Mouse (Mus musculus): ENCODE measurements at regions not wholly inside any gene's neighbourhood (a gene's known extent, or its start where the extent isn't known, plus 50 kb on each side); places are given as distances from the start of the nearest gene placed in this dataset.

DNA sequence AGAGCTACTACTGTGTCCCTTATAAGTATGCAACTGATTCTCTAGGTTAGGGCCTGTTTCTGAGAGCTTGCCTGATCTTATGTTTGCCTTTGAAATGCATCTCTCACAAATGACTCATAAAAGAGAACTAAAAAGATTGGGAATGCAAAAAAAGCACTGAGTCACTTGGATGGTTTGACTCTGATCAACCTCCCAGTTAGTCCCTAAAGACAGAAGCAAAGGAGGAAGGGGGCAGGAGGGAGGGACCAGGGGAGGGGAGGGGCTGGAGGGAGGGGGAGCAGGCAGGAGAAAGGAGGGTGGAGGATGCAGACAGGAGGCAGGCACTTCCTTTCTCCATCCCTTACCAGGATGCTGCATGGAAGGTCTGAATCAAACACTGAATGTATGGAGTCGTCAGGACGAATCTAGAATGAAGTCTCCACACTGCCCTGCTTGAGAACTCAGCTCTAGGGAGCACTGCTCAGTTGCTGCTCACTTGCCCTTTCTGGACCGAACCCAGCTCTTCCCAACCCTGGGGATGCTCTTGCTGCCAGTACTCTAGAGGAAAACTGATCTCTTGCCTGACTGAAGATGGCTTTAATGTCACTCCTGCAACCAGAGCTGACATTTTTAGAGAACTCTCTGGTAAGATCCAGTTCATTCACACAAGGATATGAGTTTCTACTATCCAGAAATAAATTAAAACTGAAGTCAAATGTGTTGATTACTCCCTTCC, 201.7 kb downstream of the Hlx start:
- Histone ChIP-seq H3K27me3 (replicated peaks; ENCODE audit: control insufficient read depth, insufficient read depth, low read length) (no peaks in the 10 kb centered on the region), H3K4me2 (ENCODE audit: low read length) (no peak overlapping the region), H3K9ac (replicated peaks; ENCODE audit: low read depth, low read length) (no peak overlapping the region), H3K36me3 (ENCODE audit: control insufficient read depth, insufficient read depth) (no peaks in the 10 kb centered on the region), H3K4me1 (replicated peaks; ENCODE audit: control insufficient read depth, insufficient read depth, low read length) (no peaks in the 10 kb centered on the region), H3K4me3 (replicated peaks; ENCODE audit: low read length) (no peak overlapping the region), H3K9me3 (ENCODE audit: control insufficient read depth, low read length) (no peaks in the 10 kb centered on the region), H3K27ac (ENCODE audit: low read length) (no peak overlapping the region)
- 56% methylated on average over 3 of the region's 3 CpGs for WGBS
- ATAC-seq = no peak

DNA sequence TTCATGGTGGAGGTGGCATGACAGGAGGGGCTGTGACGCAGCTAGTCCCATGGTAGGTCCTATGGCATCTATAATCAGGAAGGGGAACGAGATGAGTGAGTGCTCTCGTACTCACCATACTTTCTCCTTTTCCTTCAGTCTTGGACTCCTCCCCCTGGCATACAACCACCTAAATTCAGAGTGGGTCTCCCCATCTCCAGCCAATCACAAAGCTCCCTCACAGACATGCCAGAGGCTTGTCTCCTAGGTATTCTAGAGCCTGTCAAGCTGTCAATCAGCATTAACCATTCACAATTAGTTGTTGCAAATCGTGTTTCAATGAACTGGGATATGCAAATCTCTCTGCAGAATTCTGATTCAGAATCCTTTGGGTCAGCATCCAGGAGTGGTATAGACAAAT, 206.7 kb downstream of the Hlx start:
- Histone ChIP-seq H3K36me3 (ENCODE audit: control insufficient read depth, insufficient read depth) (no peaks in the 10 kb centered on the region), H3K4me1 (replicated peaks; ENCODE audit: control insufficient read depth, insufficient read depth, low read length) (no peaks in the 10 kb centered on the region), H3K4me2 (ENCODE audit: low read length) (no peak overlapping the region), H3K27ac (ENCODE audit: low read length) (no peak overlapping the region), H3K9ac (replicated peaks; ENCODE audit: low read depth, low read length) (no peak overlapping the region), H3K27me3 (replicated peaks; ENCODE audit: control insufficient read depth, insufficient read depth, low read length) (no peaks in the 10 kb centered on the region), H3K4me3 (replicated peaks; ENCODE audit: low read length) (no peak overlapping the region), H3K9me3 (ENCODE audit: control insufficient read depth, low read length) (no peaks in the 10 kb centered on the region)
- 39% methylated on average over 4 of the region's 4 CpGs for WGBS
- ATAC-seq = no peak

DNA sequence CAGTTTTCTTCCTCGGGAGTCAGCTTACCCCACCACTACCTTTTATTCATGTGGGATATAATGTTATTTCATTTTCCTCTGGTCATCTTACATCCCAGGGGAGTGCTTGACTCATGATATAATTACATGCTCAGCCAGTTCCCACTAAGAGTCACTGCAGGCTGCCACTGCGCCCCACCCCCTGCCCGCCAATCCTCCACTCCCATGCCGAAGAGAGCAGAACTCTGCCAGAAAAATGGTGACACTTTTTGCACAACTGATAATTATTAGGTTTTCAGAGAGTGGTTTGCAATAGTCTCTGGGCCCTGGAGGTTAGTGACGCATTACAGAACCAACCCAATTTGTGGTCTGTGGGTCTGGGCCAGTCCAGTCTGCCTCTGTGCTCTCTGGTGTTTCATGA, 212.9 kb downstream of the Hlx start:
- H3K9ac ChIP-seq (replicated peaks; ENCODE audit: low read depth, low read length) = no peak overlapping the region
- H3K27me3 ChIP-seq (replicated peaks; ENCODE audit: control insufficient read depth, insufficient read depth, low read length) = no peaks in the 10 kb centered on the region
- no peaks in the 10 kb centered on the region for H3K36me3 ChIP-seq (ENCODE audit: control insufficient read depth, insufficient read depth)
- no peaks in the 10 kb centered on the region for H3K4me1 ChIP-seq (replicated peaks; ENCODE audit: control insufficient read depth, insufficient read depth, low read length)
- no peak overlapping the region for H3K4me3 ChIP-seq (replicated peaks; ENCODE audit: low read length)
- no peak overlapping the region for H3K27ac ChIP-seq (ENCODE audit: low read length)
- 85% methylated on average over 5 of the region's 5 CpGs for WGBS
- H3K4me2 ChIP-seq (ENCODE audit: low read length) = no peak overlapping the region
- ATAC-seq = no peak
- no peaks in the 10 kb centered on the region for H3K9me3 ChIP-seq (ENCODE audit: control insufficient read depth, low read length)

DNA sequence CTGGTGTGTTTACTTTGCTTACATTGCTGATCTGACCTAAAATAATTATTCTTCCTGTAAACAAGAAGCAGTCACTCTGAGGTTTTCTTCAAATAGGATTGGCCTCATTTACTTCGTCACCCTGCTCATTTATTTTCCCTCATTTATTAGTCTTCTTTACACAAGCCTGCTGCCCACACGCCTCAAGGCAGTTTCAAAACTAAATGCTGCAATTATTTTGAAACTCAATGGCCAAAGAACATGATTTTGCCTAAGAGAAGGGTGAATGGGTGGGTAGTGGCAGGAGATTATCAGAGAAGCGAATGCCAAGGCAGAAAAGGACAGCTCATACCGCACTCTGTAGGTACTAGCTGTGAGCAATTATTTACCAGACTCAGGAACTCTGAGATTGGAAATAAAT, 227.8 kb downstream of the Hlx start:
- no peaks in the 10 kb centered on the region for H3K36me3 ChIP-seq (ENCODE audit: control insufficient read depth, insufficient read depth)
- H3K9ac ChIP-seq (replicated peaks; ENCODE audit: low read depth, low read length) = no peak overlapping the region
- no peak overlapping the region for H3K4me2 ChIP-seq (ENCODE audit: low read length)
- no peak overlapping the region for H3K27ac ChIP-seq (ENCODE audit: low read length)
- H3K27me3 ChIP-seq (replicated peaks; ENCODE audit: control insufficient read depth, insufficient read depth, low read length) = no peaks in the 10 kb centered on the region
- no peaks in the 10 kb centered on the region for H3K4me1 ChIP-seq (replicated peaks; ENCODE audit: control insufficient read depth, insufficient read depth, low read length)
- H3K4me3 ChIP-seq (replicated peaks; ENCODE audit: low read length) = no peak overlapping the region
- no peaks in the 10 kb centered on the region; the same call in 1 of the 2 replicates for H3K9me3 ChIP-seq (ENCODE audit: control insufficient read depth, low read length)
- WGBS = 57% methylated on average over 4 of the region's 4 CpGs
- no peak for ATAC-seq

DNA sequence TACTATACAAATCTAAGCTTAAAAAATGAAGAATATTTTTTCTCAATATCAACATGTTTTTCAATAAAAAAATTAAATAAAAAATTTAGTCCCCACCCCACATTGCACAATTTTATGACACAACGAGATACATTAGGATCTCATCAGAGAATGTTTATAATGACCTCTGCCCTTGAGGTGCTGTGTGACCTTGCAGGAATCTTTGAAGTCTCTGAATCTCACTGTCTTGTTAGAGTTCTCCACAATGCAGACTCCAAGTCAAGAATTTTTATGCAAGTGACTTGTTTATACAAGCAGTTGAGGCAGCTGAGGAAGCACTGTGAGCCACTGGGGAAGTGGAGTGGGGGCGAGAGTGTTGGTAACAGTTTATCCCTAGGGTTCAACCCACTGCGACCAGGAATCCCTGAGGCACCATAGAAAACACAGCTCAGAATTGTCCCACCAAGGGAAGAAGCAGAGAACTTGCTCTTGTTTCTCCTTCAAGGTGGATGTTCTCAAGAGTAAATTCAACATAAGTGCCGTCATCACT, 228.5 kb downstream of the Hlx start:
- no peak overlapping the region for H3K9ac ChIP-seq (replicated peaks; ENCODE audit: low read depth, low read length)
- no peaks in the 10 kb centered on the region for H3K36me3 ChIP-seq (ENCODE audit: control insufficient read depth, insufficient read depth)
- WGBS = 87% methylated on average over 4 of the region's 4 CpGs
- H3K4me1 ChIP-seq (replicated peaks; ENCODE audit: control insufficient read depth, insufficient read depth, low read length) = no peaks in the 10 kb centered on the region
- ATAC-seq = no peak
- no peaks in the 10 kb centered on the region for H3K27me3 ChIP-seq (replicated peaks; ENCODE audit: control insufficient read depth, insufficient read depth, low read length)
- no peak overlapping the region for H3K4me2 ChIP-seq (ENCODE audit: low read length)
- H3K4me3 ChIP-seq (replicated peaks; ENCODE audit: low read length) = no peak overlapping the region
- no peaks in the 10 kb centered on the region; the same call in 1 of the 2 replicates for H3K9me3 ChIP-seq (ENCODE audit: control insufficient read depth, low read length)
- H3K27ac ChIP-seq (ENCODE audit: low read length) = no peak overlapping the region

DNA sequence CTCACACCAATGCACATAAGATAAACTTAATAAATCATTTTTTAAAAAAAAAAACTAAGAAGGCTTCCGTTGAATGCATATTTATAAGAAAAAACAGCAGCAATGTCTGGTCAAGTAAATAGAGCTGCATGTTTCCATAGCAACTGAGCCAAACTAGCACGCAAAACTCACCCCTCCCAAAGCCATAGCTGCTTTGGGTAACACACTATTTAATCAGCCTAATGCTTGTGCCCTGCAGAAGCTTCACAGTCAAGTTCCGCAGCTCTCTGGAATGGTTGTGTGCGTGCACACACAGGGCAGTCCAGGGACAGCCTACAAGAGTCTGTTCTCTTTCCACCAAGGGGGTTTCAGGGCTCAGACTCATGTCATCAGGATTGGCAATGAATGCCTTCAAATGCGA, 231.7 kb downstream of the Hlx start:
- ATAC-seq = no peak
- Histone ChIP-seq H3K27me3 (replicated peaks; ENCODE audit: control insufficient read depth, insufficient read depth, low read length) (no peaks in the 10 kb centered on the region), H3K9ac (replicated peaks; ENCODE audit: low read depth, low read length) (no peak overlapping the region), H3K4me1 (replicated peaks; ENCODE audit: control insufficient read depth, insufficient read depth, low read length) (no peaks in the 10 kb centered on the region), H3K9me3 (ENCODE audit: control insufficient read depth, low read length) (no peaks in the 10 kb centered on the region; the same call in 1 of the 2 replicates), H3K4me2 (ENCODE audit: low read length) (no peak overlapping the region), H3K27ac (ENCODE audit: low read length) (no peak overlapping the region), H3K4me3 (replicated peaks; ENCODE audit: low read length) (no peak overlapping the region), H3K36me3 (ENCODE audit: control insufficient read depth, insufficient read depth) (no peaks in the 10 kb centered on the region)
- WGBS = 78% methylated on average over 5 of the region's 5 CpGs

DNA sequence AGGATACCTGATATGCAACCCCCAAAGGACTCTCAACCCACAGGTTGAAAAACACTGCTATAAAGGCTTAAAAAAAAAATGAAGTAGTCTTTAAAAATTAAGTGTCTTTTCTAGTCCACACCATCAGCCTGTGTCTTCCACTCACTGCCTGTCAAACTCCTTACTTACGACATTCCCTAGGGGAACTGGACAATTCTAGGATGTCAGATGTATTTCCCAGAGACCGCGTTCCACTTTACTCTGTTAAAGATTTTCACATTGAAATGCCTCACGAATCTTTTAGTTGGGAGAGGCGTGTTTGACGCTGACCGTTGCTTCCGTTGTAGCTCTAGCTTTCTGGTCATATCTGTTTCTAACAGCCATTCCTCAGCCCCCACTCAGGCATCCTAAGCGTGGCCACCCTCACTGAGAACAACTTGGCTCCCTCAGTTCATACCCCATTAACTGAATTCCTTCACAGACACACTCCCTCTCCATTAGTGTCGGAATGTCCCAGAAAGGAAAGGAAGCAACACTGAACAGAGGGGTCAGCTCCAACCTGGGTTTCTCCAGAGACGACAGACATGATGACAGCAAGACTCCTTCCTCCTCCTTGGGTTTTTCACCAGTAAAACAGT, 233.4 kb downstream of the Hlx start:
- no peaks in the 10 kb centered on the region for H3K36me3 ChIP-seq (ENCODE audit: control insufficient read depth, insufficient read depth)
- H3K9ac ChIP-seq (replicated peaks; ENCODE audit: low read depth, low read length) = no peak overlapping the region
- H3K4me1 ChIP-seq (replicated peaks; ENCODE audit: control insufficient read depth, insufficient read depth, low read length) = no peaks in the 10 kb centered on the region
- WGBS = 88% methylated on average over 11 of the region's 11 CpGs
- H3K4me2 ChIP-seq (ENCODE audit: low read length) = no peak overlapping the region
- no peaks in the 10 kb centered on the region for H3K27me3 ChIP-seq (replicated peaks; ENCODE audit: control insufficient read depth, insufficient read depth, low read length)
- ATAC-seq = no peak
- no peak overlapping the region for H3K4me3 ChIP-seq (replicated peaks; ENCODE audit: low read length)
- no peak overlapping the region for H3K27ac ChIP-seq (ENCODE audit: low read length)
- no peaks in the 10 kb centered on the region; the same call in 1 of the 2 replicates for H3K9me3 ChIP-seq (ENCODE audit: control insufficient read depth, low read length)

DNA sequence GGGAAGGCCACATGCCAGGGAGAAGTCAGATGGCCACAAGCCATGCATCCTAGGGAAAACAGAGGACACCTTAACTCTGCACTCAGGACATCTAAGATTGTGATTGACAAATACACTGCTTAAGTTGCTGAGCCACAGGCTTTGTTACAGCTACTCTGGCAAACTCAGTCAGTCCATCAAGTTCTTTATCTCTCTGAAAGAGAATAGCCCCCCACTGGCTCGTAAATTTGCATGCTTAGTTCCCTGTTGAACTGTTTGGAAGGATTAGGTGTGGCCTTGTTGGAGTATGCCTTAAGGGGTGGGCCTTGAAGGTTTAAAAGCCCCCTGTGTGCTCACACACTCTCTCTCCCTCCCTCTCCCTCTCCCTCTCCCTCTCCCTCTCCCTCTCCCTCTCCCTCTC, 235.4 kb downstream of the Hlx start:
- Histone ChIP-seq H3K36me3 (ENCODE audit: control insufficient read depth, insufficient read depth) (no peaks in the 10 kb centered on the region), H3K27me3 (replicated peaks; ENCODE audit: control insufficient read depth, insufficient read depth, low read length) (no peaks in the 10 kb centered on the region), H3K9ac (replicated peaks; ENCODE audit: low read depth, low read length) (no peak overlapping the region), H3K9me3 (ENCODE audit: control insufficient read depth, low read length) (no peaks in the 10 kb centered on the region), H3K4me3 (replicated peaks; ENCODE audit: low read length) (no peak overlapping the region), H3K27ac (ENCODE audit: low read length) (no peak overlapping the region), H3K4me1 (replicated peaks; ENCODE audit: control insufficient read depth, insufficient read depth, low read length) (no peaks in the 10 kb centered on the region), H3K4me2 (ENCODE audit: low read length) (no peak overlapping the region)
- 38% methylated on average over 1 of the region's 1 CpGs for WGBS
- ATAC-seq = no peak

DNA sequence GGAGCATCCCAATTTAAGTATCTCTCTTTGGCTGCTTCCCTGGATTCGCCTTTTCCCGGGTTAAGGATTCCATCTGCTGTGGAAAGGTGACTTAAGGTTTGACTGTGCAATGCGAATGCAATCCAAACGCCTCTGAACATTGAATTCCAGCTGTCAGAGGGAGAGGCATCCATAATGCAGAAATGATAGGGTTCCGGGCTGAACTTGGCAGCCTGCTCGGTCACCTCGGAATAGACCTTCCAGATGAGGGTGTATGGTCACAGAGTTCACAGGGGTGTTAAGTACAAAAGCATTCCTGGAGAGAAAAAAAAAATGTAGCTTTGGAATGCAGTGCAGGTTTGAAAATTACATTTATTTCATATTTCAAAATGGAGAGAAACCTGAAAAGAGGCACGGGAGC, 238.6 kb downstream of the Hlx start:
- no peak for ATAC-seq
- 83% methylated on average over 8 of the region's 8 CpGs for WGBS

More for the DNA sequence above, 238.6 kb downstream of the Hlx start:
- no peaks in the 10 kb centered on the region for H3K4me1 ChIP-seq (replicated peaks; ENCODE audit: control insufficient read depth, insufficient read depth, low read length)
- H3K9me3 ChIP-seq (ENCODE audit: control insufficient read depth, low read length) = no peaks in the 10 kb centered on the region
- H3K27ac ChIP-seq (ENCODE audit: low read length) = no peak overlapping the region
- H3K36me3 ChIP-seq (ENCODE audit: control insufficient read depth, insufficient read depth) = no peaks in the 10 kb centered on the region
- no peaks in the 10 kb centered on the region for H3K27me3 ChIP-seq (replicated peaks; ENCODE audit: control insufficient read depth, insufficient read depth, low read length)
- no peak overlapping the region for H3K4me3 ChIP-seq (replicated peaks; ENCODE audit: low read length)
- H3K4me2 ChIP-seq (ENCODE audit: low read length) = no peak overlapping the region
- no peak overlapping the region for H3K9ac ChIP-seq (replicated peaks; ENCODE audit: low read depth, low read length)
